Mouse (Mus musculus) gastrocnemius, postnatal 14 days (tissue): Measurements from ENCODE around the gene Slc29a4. TPM values are rescaled to one million over a fixed set of nuclear protein-coding genes. Genes with fewer than 3 reads are reported as not detected.

ENCODE experiments used
- total RNA-seq, 2 experiments: library from RNA; stranded (reverse); gene quantifications; 2 replicates each; pipeline ENCODE4 v1.2.3; 2021

The Slc29a4 gene
- total RNA-seq, 2 experiments from 2014 or later: 0.29 to 0.37 TPM

Other genes starting within 250 kb of the Slc29a4 start
- gene Ap5z1, start 228.6 kb upstream of the Slc29a4 start, total RNA-seq: 1 to 10 TPM; 3.4 to 3.9 TPM
- gene Papolb, start 162.4 kb upstream of the Slc29a4 start, total RNA-seq: under 1 TPM; 0.10 to 0.18 TPM
- gene Radil, start 141.4 kb upstream of the Slc29a4 start, total RNA-seq: 1 to 10 TPM; 2.3 to 2.4 TPM
- under 1 TPM in 1 of 2 experiments, not detected in 1; 0.27 TPM for gene Mmd2, start 83.7 kb upstream of the Slc29a4 start, total RNA-seq
- gene Wipi2, start 64.8 kb upstream of the Slc29a4 start, total RNA-seq: 10 to 100 TPM; 26.3 to 29.4 TPM
- 10 to 100 TPM; 36.2 to 37.1 TPM for gene Tnrc18, start 125.2 kb downstream of the Slc29a4 start, total RNA-seq
- 1 to 10 TPM; 5.8 to 7.1 TPM for gene Fbxl18, start 202.9 kb downstream of the Slc29a4 start, total RNA-seq
- gene Actb, start 214.2 kb downstream of the Slc29a4 start, total RNA-seq: 1,000 to 10,000 TPM in 1 of 2 experiments, 100 to 1,000 TPM in 1; 856 to 1,248 TPM